In genomic region chr5:21517562-21517961, GRCm38 (mm10) we compare ENCODE assay signal across 15 mouse cellular contexts. TPM values are rescaled to one million over a fixed set of nuclear protein-coding genes. Genes with fewer than 3 reads are reported as not detected.
DNase-seq lines count a peak whose midpoint lies in the region; ATAC-seq and TF ChIP-seq lines count a peak whose summit lies in the region.
"Had no signal": no experiment of that assay in that cellular context is flagged by ENCODE, and none has a peak within 500 bp of the region (broad histone marks: within the 10 kb centered on the region; RNA-seq: fewer than 3 reads in every experiment).

No protein-coding gene starts in this region.

- no peak overlapping the region for H3K9ac ChIP-seq in liver, postnatal 0 days (replicated peaks)
- no peak overlapping the region for H3K9ac ChIP-seq in liver, embryonic 11.5 days (ENCODE audit: low read depth, low read length)
- H3K9ac ChIP-seq: forebrain, postnatal 0 days; heart, embryonic 15.5 days; liver, embryonic 13.5 days had no signal

- H3K4me2 ChIP-seq in liver, postnatal 0 days (ENCODE audit: low read depth, low read length): no peak overlapping the region
- no peak overlapping the region for H3K4me2 ChIP-seq in liver, embryonic 11.5 days
- H3K4me2 ChIP-seq: heart, embryonic 15.5 days; liver, embryonic 13.5 days had no signal

- WGBS in liver, postnatal 0 days (ENCODE audit: insufficient replicate concordance): 85% methylated on average over 2 of the region's 2 CpGs
- 82% methylated on average over 2 of the region's 2 CpGs for WGBS in liver, embryonic 11.5 days

- no peak overlapping the region for H3K4me3 ChIP-seq in liver, postnatal 0 days (ENCODE audit: low read depth, low read length)
- no peak overlapping the region for H3K4me3 ChIP-seq in liver, embryonic 11.5 days (ENCODE audit: low read depth, low read length)
- H3K4me3 ChIP-seq: heart, embryonic 15.5 days; liver, embryonic 13.5 days had no signal

- no peak for TF ChIP-seq EP300 in liver, postnatal 0 days (IDR thresholded peaks at IDR 0.05; ENCODE audit: low read depth)

- TF ChIP-seq CTCF in liver, postnatal 0 days (IDR thresholded peaks at IDR 0.05; ENCODE audit: low read depth): no peak

- no peak for DNase-seq in liver, postnatal 0 days
- no peak for DNase-seq in liver, embryonic 11.5 days (ENCODE audit: low spot score)
- peak; percentile 27 for DNase-seq in CD4-positive, CD25-positive, alpha-beta regulatory T cell, adult 2 months (ENCODE audit: low read depth, low spot score)
- DNase-seq in layer of hippocampus, postnatal 14 days (ENCODE audit: low spot score in 2 of 2): no peak
- DNase-seq in Muller cell, postnatal 12 days (ENCODE audit: inconsistent ontology term): no peak
- DNase-seq: adrenal gland, postnatal 36 days; cerebellum, adult 18-20 months; kidney, postnatal 36 days; liver, embryonic 13.5 days; thymus, adult 2 months had no signal

- H3K4me1 ChIP-seq in liver, postnatal 0 days (ENCODE audit: insufficient read depth): no peaks in the 10 kb centered on the region
- no peaks in the 10 kb centered on the region for H3K4me1 ChIP-seq in liver, embryonic 11.5 days (replicated peaks; ENCODE audit: control insufficient read depth, insufficient read depth, low read length)
- H3K4me1 ChIP-seq: liver, embryonic 13.5 days had no signal

- no peaks in the 10 kb centered on the region for H3K36me3 ChIP-seq in liver, postnatal 0 days (replicated peaks; ENCODE audit: insufficient read depth, low read length)
- no peaks in the 10 kb centered on the region for H3K36me3 ChIP-seq in liver, embryonic 11.5 days (ENCODE audit: control insufficient read depth, insufficient read depth, low read length)
- H3K36me3 ChIP-seq: heart, embryonic 15.5 days; liver, embryonic 13.5 days had no signal

- no peak overlapping the region for H3K27ac ChIP-seq in liver, postnatal 0 days (ENCODE audit: low read depth)
- no peak overlapping the region for H3K27ac ChIP-seq in liver, embryonic 11.5 days (ENCODE audit: low read depth, low read length)
- H3K27ac ChIP-seq: heart, embryonic 15.5 days; liver, embryonic 13.5 days had no signal

- no peaks in the 10 kb centered on the region for H3K9me3 ChIP-seq in liver, postnatal 0 days (ENCODE audit: low read length)
- no peaks in the 10 kb centered on the region for H3K9me3 ChIP-seq in liver, embryonic 11.5 days (ENCODE audit: control insufficient read depth, low read length)
- H3K9me3 ChIP-seq: heart, embryonic 15.5 days; liver, embryonic 13.5 days had no signal

- 0 out of 2 replicates have a peak, but pooled peaks have one; percentile 23 for ATAC-seq in liver, postnatal 0 days
- no peak for ATAC-seq in liver, embryonic 11.5 days (replicated peaks; ENCODE audit: low FRiP score)
- ATAC-seq in hematopoietic stem cell, adult 5-6 weeks (replicated peaks in 1 of 2; ENCODE audit: insufficient read depth in 1 of 2, low FRiP score in 2 of 2, low TSS enrichment in 1 of 2, low read depth in 1 of 2, poor library complexity in 2 of 2, severe bottlenecking in 2 of 2): peak; percentile 42 to 48; a peak in 3 of 4 replicates
- peak; percentile 89 for ATAC-seq in neutrophil, adult 5-6 weeks (ENCODE audit: extremely low read depth, insufficient number of reproducible peaks, low FRiP score, poor library complexity, severe bottlenecking)
- ATAC-seq in erythroblast, adult 5-6 weeks (replicated peaks; ENCODE audit: low FRiP score, poor library complexity, severe bottlenecking): no peak

- H3K27me3 ChIP-seq in liver, postnatal 0 days (ENCODE audit: insufficient read depth, low read length): no peaks in the 10 kb centered on the region
- H3K27me3 ChIP-seq in liver, embryonic 11.5 days (replicated peaks; ENCODE audit: control insufficient read depth, insufficient read depth, low read length): no peaks in the 10 kb centered on the region
- H3K27me3 ChIP-seq: heart, embryonic 15.5 days; liver, embryonic 13.5 days had no signal

RNA-seq across cellular contexts. Expression of gene Lrrc17, which starts 25.8 kb away (rescaled TPM):
- polyA plus RNA-seq in liver, postnatal 0 days (2015; fragmentation: Nextera tagmentation; extraction: Ambion mirVana): 0.81 and 0.99 TPM in 2 replicates
- polyA plus RNA-seq in liver, embryonic 11.5 days (2014; fragmentation: Nextera tagmentation; extraction: Ambion mirVana): 3.6 and 5.9 TPM in 2 replicates
- total RNA-seq in hematopoietic stem cell, adult 5-6 weeks (2017): not detected in 2 replicates
- not detected in 2 replicates for total RNA-seq in neutrophil, adult 5-6 weeks (2017)
- not detected in 2 replicates for total RNA-seq in erythroblast, adult 5-6 weeks (2015; ENCODE audit: low replicate concordance)
- 0.85 TPM in 1 of 2 replicates, not detected in the other for total RNA-seq in erythroblast, adult 5-6 weeks (2017; ENCODE audit: low replicate concordance)
- under 1 TPM; 0.35 to 0.64 TPM for total RNA-seq in layer of hippocampus, postnatal 14 days (2021)

Comparison
In these comparisons a context has a peak if more than half of its experiments do, and no peak if none do; other contexts are left out.
1. ATAC-seq: peak in liver, postnatal 0 days (single experiment), hematopoietic stem cell, adult 5-6 weeks (2 of 2) and neutrophil, adult 5-6 weeks (single experiment); none in liver, embryonic 11.5 days (single experiment) and erythroblast, adult 5-6 weeks (single experiment).